Mouse (Mus musculus) left cerebral cortex, adult 11 months (tissue): ENCODE measurements at regions not wholly inside any gene's neighbourhood (a gene's known extent, or its start where the extent isn't known, plus 50 kb on each side); places are given as distances from the start of the nearest gene placed in this dataset.

Source experiments
- DNase-seq: peaks from one replicate; pipeline ENCODE4 v3.0.0; 2022; ENCODE audit warnings: low spot score

DNA sequence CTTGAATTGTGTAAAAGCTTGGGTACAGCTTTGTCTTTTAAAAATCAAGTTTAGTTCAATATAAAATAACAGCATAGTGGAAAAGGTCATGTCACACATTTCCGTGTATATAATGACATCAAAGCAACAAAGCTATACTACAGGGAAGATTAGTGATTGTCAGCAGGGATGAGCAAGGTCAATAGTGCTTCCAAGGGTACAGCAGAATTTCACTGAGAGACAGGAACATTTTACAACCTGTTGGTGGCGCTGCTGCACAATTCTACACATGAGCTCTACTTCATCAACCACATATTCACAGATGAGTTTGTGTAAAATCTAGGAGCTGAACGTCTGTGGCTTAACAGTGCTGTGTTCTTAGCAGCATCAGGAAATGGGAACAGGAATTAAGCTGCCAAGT lies 74.3 kb upstream of the A2m start:
- peak; percentile 38 for DNase-seq

DNA sequence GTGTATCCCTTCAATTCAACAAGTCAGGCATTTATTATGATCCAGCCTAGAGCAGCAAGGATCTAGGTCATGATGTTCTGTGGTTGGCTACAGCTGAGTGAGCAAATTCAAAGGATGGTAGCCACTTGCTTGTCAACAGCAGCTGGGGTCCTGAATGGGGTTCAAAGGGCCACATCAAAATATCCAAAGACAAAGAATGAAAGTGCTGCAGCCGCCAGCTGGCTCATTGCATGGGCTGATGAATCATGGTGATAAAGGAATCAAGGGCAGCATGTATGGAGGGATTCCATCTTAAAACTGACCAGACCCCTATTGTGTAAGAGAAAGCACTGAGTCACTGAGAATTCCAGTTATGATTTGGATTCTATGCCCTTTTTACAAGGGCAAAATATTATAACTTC lies 74.8 kb upstream of the A2m start:
- DNase-seq, result no peak

DNA sequence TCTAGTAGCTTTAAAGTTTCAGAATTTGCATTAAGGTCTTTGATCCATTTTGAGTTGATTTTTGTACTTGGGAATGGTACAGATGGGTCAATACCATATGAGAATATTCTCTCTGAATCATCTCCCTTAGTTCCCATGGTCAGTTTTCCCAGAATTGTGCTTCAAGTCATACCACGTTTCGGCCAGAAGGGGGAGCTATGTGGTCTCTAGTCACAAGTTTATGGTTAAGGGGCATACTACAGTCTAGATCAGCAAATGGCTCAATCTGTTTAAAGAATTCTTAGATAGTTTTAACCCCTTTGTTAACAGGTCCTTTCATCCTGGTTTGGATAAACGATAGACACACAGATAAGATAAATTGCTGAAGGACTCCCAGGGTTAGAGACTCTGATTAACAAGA lies 78.7 kb upstream of the A2m start:
- no peak for DNase-seq

DNA sequence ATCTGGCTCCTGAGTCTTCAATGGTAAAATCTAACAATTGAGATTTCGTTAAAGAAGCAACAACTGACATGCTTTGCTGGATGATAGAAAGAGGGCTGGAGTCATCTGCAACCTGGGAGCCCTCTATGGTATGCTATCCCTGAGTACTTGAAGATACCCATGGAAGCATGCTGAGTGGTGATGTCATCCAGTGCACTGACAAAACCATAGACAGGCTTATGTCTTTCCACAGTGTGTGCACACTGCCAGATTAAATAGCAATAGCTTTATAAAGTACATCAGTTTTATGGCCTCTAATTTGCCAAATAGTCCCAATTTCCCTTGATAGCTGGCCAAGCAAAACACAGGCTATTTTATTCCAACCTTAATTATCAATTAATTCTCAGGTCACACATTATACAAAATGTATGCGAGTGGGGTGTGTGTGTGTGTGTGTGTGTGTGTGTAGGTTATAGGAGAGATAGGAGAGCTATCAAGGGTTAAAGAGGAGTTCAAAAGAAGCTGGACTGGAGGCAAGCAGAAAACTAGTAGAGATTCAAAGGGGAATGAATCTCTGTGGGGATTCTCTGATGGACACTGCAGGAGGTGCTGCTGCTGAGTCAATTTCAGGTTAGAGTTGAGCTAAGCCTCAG lies 80.1 kb upstream of the Iqsec3 start:
- DNase-seq, result no peak

DNA sequence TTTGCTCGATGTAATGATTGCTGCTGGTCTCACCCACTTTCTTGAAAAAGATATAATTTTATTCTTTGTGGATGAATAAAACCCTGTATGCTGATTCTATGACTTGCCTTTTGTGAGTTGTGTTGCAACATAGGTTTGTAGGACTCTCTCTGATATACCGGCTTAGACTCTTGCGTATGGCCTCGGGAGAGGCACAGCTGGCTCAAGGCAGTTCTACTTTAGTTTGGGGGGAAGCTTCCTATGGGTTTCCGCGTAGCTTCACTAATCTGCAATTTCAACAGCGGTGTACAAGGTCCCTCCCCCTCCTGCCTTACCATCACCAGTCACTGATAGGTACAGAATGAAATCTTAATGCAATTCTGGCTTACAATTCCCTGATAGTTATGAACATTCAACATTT lies 60.0 kb upstream of the Iqsec3 start:
- no peak for DNase-seq

DNA sequence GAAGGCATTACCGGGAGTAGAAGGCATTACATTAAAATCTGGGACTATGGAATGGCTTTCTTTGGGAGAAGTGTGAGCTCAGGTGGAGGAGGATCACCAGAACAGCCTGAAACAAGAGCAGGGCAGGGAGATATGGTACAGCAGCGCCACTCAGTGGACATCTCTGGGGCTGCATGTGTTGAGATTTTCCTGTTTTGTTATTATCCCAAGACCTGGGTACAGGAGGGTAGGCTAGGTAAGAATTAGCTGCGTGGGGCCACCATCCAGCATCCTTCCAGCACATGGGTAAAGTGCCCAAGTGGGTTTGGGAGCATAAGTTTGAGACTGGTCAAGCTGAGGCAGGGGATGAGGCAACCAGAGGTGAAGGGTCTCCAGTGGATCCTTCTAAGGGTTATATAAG lies 59.4 kb upstream of the Iqsec3 start:
- peak; percentile 63 for DNase-seq

DNA sequence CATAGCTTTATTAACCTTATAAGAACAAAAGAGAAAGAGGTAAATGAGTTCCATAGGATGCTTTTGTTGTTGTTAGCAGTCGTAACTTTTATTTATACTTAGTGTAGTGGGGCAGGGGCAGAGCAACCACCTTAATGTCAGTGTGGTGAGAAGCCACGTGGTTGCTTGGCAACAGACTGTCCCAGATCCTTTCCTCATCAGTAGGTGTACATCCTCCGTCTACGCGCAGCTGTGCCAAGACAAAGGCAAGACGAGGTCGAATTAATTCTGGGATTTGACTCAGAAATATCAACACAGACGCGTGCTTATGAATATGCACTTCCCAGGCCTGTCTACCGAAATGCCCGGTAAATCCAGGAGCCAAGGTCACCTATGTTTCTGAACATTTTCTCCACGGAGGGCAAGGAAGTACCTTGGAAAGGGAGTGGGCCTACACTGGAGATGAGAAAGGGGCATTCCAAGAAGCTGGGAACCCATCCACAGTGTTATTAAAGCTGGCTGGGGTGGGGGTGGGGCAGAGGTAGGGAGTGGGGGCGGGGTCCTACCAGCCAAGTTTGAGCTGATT lies 58.4 kb upstream of the Iqsec3 start:
- no peak for DNase-seq

DNA sequence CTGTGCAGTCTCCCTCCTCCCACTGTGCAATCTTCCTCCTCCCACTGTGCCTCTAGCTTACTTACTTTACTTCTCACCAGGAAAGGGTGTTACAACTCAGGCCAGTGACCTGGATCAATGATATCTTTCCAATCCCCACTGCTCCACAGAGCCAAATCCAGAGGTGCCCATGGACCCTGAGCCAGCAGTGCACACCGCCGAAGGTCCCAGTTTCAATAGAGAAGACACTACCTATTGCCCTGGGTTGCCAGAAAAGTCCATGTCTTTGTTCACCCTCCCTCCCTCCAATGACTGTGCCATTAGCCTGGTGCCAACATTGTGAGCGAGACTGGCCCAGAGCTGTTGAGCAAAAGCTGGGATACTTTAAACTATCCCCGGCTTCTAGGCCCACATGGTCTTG lies 53.8 kb upstream of the Iqsec3 start:
- DNase-seq, result no peak

DNA sequence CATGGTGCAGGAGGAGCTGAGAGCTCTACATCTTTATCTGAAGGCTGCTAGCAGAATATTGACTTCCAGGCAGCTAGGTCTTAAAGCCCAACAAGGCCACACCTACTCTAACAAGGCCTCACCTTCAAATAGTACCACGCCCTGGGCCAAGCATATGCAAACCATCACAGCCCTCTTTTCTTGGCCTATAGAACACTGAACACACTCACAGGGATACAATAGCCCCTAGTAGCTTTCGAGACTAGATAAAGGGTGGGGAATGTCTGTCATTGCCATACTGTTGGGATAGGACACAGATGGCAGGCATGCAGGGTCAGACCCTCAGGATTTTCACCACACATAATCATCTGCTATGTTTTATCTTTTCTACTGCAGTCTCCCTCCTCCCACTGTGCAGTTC lies 52.6 kb upstream of the Iqsec3 start:
- no peak for DNase-seq

DNA sequence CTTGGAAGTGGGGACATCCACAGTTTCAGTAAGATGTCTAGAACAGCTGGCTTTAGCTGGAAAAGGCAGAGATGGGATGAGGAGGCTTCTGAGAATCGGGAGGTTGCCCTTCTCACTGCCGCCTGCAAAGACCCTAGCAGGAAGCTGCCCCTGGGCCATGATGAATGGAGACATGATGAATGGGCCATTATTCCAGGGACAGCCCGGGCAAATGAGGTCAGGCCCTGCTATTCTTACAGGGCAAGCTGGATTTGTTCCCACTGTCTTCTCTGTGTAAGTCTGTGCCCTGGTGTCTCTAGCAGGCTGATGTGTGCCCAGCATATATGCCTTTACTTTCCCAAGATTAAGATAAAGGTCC lies 51.1 kb upstream of the Iqsec3 start:
- DNase-seq, result no peak

DNA sequence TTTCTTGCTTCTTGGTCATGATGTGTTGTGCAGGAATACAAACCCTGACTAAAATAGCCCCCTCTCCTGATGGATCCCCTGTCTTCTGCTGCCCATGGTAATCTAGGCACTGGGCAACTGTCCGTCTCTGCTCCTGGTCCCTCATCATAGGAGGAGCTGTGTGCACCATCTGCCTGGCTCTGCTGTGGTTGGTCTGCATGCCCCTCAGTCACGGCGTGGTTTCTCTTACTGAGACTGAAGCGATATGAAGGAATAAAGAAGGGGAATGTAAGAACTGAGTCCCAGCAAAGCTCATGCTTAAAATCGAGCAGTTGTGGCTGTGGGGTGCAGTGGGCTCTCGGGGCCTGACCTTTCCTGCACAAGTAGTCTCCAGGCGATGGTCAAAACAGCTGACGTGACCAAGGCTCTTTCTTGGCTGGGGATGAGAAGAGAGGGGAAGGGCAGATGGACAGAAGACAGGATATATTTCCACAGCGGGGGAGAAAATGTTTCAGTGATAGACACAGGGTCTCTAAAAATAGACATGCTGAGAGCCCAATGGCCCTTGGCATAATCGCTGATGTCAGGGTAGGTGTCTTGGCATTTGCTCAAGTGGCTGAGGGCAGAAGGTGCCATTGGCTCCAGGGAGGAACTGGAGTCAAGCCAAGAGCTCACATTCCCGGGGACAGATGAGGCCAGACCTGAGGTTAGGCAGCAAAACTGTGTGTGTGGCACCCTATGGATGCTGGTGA lies 50.6 kb upstream of the Iqsec3 start:
- DNase-seq, result no peak
